Mouse (Mus musculus): ENCODE measurements at regions not wholly inside any gene's neighbourhood (a gene's known extent, or its start where the extent isn't known, plus 50 kb on each side); places are given as distances from the start of the nearest gene placed in this dataset.

GRCm38 (mm10) chr19:60148313-60148965 lies 78.1 kb downstream of the Fam204a start:
- DNase-seq, result no peak

- no peak for DNase-seq
Observed at GRCm38 (mm10) chr19:60146451-60147190, 79.9 kb downstream of the Fam204a start.

GRCm38 (mm10) chr19:60145242-60145641 lies 81.3 kb downstream of the Fam204a start:
- no peak for DNase-seq

- DNase-seq, result peak; percentile 76
Observed at GRCm38 (mm10) chr19:60144336-60144989, 82.0 kb downstream of the Fam204a start.

- no peak for DNase-seq
Observed at GRCm38 (mm10) chr19:60138881-60139280, 87.6 kb downstream of the Fam204a start.

GRCm38 (mm10) chr19:60136491-60136890 lies 90.0 kb downstream of the Fam204a start:
- DNase-seq, result no peak

- DNase-seq, result no peak
Observed at GRCm38 (mm10) chr19:60134447-60135328, 91.8 kb downstream of the Fam204a start.

GRCm38 (mm10) chr19:60129635-60130034 lies 96.9 kb downstream of the Fam204a start:
- DNase-seq, result no peak

GRCm38 (mm10) chr19:60124638-60125037 lies 101.9 kb downstream of the Fam204a start:
- no peak for DNase-seq

GRCm38 (mm10) chr19:60120917-60121316 lies 105.6 kb downstream of the Fam204a start:
- DNase-seq, result no peak

- DNase-seq, result no peak
Observed at GRCm38 (mm10) chr19:60119051-60119450, 107.5 kb downstream of the Fam204a start.

- DNase-seq, result no peak
Observed at GRCm38 (mm10) chr19:60113666-60114388, 112.7 kb downstream of the Fam204a start.

GRCm38 (mm10) chr19:60110278-60110677 lies 116.2 kb downstream of the Fam204a start:
- DNase-seq, result no peak

- DNase-seq, result no peak
Observed at GRCm38 (mm10) chr19:60109488-60109887, 117.0 kb downstream of the Fam204a start.

- no peak for DNase-seq
Observed at GRCm38 (mm10) chr19:60097915-60098314, 128.6 kb downstream of the Fam204a start.

- no peak for DNase-seq
Observed at GRCm38 (mm10) chr19:60074986-60075385, 131.5 kb upstream of the Rab11fip2 start.

- no peak for DNase-seq
Observed at GRCm38 (mm10) chr19:60073328-60073727, 129.9 kb upstream of the Rab11fip2 start.

- DNase-seq, result no peak
Observed at GRCm38 (mm10) chr19:60066183-60066582, 122.7 kb upstream of the Rab11fip2 start.

GRCm38 (mm10) chr19:60055121-60055874 lies 111.8 kb upstream of the Rab11fip2 start:
- no peak for DNase-seq

GRCm38 (mm10) chr19:60051151-60051550 lies 107.7 kb upstream of the Rab11fip2 start:
- DNase-seq, result no peak

- DNase-seq, result no peak
Observed at GRCm38 (mm10) chr19:60040721-60041120, 97.3 kb upstream of the Rab11fip2 start.
